Mouse (Mus musculus): ENCODE results near the gene Fggy.
A peak's percentile ranks its signal among the peaks of the same experiment; 100 is the strongest.

The Fggy gene

DNA sequence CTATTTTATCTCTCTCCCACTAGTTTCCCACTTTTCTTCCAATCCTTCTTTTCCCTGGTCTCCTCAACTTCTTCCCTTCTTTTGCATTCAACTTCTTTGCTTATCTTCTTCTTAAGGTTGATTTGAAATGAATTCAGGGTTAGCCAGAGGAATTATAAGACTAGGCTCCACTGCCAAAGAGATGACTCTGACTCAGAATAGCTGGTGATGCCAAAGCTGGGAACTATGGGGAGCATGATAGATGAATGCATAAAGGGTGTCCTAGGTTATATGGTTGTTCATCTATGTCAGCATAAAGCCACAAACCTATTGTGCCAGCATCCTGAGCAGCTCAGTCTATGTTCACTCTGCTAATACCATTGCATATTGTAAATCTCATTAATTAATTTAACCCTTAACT lies 348.8 kb downstream of the Fggy start:
- DNase-seq (ENCODE audit: low spot score in 2 of 2): no peak

DNA sequence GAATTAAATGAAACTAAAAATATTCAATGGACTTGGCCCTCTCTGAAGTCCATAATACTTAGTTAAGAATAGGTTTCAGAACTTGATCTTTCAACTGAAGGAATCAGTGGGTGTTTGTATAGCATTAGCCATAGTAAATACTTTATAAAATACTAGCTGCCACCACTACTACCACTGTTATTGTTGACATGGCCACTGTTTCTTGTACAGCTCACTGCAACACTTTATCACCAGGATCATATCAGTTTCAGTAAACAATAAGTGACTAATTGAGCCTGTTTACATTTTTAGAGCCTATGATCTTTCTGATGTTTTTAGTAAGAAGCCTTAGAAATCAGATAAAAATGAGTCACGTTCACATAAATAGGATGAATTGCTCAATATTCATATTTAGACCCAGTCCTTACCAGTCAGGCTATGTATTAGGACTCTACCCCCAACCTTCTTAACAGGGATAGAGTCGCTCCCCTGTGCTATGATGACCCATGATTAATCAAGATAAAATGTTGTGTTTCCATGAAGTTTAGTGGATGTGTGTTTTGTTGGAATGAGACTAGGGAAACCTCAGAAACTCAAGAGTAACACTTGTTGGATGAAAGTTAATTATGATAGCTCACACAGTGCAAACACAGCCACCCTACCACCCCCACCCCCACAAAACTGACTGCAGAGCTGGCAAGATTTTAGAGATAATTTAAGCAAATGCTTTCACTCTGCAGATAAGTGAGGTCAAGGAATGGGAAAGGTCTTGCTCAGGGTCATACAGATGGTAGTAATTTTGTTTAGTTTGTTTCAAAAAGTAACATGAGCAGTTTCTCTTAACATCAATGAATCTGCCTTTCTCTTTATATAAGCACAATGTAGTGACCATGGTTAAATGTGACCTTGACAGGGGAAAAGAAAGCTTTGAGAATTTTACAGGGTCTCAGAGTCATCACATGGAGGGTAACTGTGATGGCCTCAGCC lies 352.7 kb downstream of the Fggy start:
- no peak for DNase-seq (ENCODE audit: low spot score in 2 of 2)

DNA sequence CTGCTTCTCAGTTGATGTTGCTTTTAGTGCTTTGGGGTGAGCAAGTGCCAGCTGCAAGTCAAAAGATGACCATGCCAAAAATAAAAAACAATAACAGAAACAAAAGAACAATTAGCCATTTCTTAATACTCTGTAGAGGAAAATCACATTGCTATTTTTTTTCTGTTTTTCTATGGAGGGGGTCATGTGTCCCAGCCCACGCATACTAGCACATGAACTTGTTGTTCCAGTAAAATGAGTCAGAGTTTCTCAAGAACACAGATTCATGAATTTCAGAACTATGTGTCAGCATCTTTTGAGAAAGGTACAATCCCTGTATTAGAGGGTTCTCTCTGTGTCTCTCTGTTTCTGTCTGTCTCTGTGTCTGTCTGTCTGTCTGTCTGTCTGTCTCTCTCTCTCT lies 355.7 kb downstream of the Fggy start:
- no peak for DNase-seq (ENCODE audit: low spot score in 2 of 2)

DNA sequence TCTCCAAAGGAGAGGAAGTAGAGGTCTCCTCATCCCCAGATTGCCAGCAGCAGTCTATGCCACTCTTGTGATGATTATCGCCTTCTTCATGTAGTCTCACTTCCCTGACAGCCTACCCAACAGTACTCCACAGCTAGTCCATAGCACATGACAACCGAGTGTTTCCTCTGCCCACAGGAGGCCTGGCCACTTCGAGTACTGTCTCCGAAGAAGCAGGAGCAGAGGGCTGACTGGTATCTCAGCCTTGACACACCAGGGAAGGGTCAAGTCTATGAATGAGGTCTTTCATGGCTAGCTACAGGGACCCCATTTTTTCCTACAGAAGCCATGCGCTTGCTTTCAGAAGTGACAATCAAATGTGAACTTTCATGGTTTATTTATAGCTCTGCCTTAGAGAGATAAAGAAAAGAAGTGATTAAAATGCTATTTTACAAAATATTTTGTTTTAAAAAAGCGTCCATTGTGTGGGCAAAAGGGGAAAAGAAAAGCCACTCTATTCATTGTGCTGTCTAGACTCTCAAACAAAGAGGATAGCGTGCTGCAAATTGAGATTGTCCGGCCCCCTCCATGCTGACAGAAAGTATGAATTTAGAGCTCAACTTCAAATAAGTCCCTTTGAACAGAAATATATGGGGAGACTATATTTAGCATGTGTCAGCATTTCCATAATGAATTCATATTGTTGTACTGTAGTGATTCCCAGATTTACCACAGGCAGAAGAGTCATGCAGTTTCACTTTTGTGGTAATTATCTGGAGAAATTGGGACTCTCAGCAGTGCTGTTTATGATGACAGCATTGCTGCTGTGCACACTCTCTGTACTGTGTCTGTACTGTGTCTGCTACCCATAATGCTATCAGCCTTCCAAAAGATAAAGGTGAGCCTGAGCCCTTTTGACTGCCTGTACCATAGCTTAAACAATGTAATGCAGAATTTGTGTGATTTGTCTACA lies 358.6 kb downstream of the Fggy start:
- DNase-seq (ENCODE audit: low spot score in 2 of 2): no peak

DNA sequence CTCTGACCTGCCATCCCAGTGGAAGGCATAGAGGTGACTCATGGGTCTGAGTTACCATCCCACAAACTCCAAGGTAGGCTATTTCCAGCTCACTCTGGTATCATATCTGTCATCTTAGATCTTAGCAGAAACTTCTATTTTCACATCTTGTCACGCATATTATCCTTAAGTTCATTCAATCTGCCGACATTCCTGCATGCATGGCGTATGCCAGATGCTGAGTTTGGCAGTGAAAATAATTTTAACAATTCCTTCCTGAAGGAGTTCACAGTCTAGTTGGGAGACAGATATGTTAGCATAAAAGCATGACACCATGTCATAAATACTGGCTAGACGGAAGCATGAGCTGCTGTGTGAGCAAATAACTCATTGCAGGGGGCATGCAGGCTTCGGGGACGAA lies 360.4 kb downstream of the Fggy start:
- DNase-seq (ENCODE audit: low spot score in 2 of 2): no peak

DNA sequence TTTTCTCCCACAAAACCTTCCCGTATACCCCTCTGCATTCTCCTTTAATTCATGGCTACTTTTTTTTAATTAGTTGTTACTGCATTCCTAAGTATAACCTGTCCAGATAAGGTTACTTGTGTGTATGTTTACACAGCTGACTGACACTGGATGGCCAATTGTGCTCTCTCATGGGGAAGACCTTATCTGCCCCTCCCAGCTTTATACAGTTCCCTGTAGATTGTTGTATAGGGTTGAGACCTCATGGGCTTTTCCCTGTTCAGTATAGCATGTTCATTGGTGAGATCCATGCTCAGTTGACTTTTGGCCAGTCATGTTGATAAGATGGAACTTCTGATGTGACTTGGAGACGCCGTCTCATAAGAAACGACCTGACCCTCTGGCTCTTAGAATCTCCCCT lies 363.1 kb downstream of the Fggy start:
- no peak for DNase-seq (ENCODE audit: low spot score in 2 of 2)

DNA sequence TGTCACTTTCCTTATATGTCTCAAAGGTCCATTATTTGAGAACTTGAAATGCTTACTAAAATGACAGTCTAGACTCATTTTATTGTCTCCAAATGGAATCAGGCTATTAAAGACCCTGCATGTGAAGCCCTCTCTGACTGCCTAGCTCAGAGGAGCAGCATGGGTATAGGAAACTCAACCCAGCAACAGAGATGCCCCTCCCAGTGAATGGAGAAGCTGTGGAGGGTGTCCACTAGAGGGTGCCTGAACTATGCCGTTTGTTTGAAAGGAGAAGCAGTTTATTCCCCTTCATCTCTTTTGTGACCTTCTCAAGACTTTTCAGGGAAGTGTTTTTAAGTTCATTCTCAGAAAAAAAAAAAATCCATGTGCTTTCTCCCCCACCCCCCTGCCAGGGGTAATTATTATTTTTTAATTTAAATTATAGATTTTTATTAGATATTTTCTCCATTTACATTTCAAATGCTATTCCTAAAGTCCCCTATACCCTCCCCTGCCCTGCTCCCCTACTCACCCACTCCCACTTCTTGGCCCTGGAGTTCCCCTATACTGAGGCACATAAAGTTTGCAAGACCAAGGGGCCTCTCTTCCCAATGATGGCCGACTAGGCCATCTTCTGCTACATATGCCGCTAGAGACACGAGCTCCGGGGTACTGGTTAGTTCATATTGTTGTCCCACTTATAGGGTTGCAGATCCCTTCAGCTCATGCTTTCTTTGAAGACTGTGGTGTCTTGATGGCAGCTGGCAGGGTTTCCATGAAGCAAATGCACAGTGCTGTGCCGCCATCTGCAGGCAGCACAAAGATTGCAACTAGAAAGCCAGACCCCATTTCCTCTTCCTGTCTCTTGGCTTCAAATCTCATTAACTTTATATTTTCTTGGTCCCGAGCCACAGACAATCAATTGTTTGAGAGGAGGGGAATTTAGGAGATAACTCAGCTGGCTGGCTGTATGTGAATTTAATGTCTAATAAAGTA lies 367.2 kb downstream of the Fggy start:
- DNase-seq (ENCODE audit: low spot score in 2 of 2): peak; percentile 46 to 54

DNA sequence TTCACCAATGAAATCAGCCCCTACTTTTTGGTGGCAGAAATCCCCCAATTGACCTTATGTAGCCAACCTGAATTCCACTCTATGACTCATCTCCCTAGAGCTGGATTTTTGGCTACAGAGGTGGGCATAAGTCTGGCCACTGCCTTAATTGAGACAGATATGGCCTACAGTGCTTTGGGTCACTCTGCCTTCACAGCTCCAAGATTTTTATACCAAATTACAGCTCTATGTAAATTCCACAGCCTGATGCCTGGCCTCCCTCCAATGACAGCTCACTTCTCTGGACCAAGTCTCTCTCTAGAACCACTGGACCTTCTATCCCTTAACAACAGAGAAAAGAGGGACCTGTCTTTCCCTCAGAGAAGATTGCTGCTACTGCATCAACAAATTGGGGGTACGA lies 371.5 kb downstream of the Fggy start:
- no peak for DNase-seq (ENCODE audit: low spot score in 2 of 2)

DNA sequence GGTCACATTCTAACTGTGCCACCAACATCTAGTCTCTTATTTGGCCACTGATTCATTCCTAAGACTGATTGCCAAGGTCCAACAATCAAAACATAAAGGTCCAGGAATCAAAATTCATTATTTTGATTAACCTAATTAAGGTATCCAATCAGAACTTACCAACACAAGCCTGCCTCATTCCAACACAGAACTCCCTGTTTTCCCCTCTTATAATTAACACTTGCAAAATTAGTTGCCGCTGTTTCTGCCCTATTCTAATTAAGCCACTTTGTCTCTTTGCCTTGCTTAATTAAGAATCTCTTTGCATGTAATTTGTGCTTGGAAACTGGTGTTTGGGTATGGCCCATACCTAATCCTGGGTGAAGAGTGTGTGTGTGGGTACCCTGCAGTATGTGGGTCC lies 372.6 kb downstream of the Fggy start:
- no peak for DNase-seq (ENCODE audit: low spot score in 2 of 2)

DNA sequence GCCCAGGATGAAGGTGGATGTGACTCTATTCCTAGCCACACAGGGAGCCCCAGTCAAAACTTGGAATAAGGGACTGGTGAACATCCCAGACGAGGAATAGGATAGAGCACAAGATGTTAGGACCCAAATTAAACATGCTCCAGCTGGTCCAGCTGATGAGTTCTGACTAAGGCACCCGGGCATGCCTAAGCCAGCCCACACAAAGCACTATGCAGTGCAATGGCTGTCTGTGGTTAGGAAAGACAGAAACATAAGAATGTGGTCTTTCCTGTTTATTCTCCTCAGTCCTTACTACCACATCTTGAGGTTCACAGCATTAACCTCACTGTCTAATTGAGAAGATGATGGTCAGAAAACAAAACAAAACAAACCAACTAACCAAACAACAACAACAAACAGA lies 374.0 kb downstream of the Fggy start:
- DNase-seq (ENCODE audit: low spot score in 2 of 2): no peak

DNA sequence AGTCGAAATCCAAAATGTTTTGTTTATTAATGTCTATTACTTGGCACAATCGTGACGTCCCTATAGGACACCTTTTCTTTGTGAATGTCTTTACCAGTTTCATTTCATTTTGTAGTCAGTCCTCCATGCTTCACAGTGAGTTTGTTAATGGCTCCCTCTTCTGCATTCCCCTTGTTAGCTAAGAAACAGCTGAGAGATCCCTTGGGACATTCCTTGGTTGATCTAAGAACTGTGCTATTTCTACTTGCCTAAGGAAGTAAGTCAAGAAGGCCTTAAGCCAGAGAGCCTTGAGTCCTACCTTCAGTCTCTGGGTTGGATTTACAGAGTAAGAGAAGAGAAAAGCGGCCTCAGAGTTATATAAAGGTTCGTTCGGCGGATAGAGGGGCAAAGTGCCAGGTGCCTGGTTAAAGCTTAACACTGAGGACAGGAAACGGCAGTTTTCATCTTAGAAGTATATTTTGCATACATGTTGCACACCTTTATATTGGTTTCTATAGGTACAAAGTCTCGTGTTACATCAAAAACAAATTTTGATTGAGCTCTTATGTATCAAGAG lies 376.6 kb downstream of the Fggy start:
- no peak for DNase-seq (ENCODE audit: low spot score in 2 of 2)

DNA sequence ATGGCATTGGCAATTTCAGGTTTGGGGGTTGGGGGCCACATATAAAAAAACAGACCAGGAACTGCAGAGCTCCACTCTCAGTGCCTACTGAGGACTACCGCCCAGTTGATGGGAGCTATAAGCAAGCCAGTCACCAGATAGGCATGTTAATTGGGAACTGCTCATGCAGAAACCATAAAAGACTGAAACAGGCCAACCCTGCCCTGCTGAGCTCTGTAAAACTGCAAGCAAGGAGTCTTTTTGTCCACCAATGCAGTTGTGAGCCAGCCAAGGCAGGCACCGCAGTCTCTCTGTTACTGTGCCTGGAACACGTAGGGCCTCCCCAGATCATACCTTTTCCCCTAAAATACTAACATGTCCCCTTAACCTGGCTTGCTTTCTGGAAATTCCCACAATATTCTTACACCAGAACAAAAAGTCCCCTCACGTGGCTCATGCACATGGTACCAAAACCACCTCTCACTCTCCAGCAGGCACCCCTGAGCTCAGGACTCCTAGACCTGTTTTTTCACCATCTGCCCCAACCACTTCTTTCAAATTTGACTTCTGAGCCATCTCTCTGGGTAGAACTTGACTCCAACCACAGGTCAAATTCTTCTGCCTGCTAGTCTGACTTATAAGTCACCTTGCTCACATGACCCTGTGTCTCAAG lies 377.2 kb downstream of the Fggy start:
- DNase-seq (ENCODE audit: low spot score in 2 of 2): no peak

DNA sequence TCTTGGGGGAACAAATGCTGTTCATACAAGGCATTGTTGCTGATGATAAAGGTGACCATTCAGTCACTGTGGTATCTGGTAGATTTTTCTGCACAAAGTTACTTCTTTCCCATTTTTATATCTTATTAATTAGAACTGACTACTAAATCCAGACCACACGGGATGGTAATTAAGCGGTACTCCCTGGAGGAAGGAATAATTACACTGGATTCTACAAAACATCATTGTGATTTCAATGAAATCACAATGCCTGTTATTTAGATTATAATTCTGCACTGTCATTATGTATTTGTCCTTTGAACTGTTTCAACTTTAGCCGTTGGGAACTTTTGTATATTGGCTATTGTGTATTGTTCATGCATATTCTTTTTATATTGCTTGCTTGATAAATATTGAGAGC lies 381.4 kb downstream of the Fggy start:
- no peak for DNase-seq (ENCODE audit: low spot score in 2 of 2)

DNA sequence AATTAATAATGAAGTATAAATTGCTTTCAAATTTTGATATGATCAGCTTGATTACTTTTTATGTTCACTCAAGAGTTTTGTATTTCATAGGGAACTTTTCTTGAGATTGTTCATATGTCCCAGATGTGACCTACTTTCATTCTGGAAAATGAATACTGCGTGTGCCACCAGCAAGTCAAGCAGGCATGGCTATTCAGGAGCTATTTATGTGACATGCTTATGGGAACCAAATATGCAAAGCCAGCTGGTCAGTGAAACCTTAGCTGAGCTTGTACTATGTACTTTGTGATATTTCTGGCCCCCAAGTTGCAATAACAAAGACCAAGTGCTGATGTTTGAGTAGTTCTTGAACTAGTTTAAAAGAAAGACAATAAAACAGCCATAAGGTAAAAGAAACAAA lies 390.6 kb downstream of the Fggy start:
- no peak for DNase-seq (ENCODE audit: low spot score in 2 of 2)

DNA sequence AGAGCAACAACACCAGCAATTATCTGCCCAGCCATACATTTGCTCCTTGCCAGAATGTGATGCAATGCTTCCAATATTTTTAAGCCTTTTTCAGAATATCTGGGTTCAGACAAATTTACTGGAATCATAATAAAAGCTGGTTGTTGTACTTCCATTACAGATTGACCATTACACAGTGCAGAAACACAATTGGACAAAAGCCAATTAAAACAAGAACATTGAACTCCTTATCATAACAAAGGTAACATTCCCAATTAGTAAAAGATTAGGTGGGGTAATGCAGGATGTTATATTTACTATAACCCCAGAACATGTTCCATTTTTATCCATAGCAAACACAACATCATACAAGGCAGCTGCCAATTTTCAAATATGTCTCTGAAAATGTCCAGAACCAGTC lies 396.0 kb downstream of the Fggy start:
- no peak for DNase-seq (ENCODE audit: low spot score in 2 of 2)

DNA sequence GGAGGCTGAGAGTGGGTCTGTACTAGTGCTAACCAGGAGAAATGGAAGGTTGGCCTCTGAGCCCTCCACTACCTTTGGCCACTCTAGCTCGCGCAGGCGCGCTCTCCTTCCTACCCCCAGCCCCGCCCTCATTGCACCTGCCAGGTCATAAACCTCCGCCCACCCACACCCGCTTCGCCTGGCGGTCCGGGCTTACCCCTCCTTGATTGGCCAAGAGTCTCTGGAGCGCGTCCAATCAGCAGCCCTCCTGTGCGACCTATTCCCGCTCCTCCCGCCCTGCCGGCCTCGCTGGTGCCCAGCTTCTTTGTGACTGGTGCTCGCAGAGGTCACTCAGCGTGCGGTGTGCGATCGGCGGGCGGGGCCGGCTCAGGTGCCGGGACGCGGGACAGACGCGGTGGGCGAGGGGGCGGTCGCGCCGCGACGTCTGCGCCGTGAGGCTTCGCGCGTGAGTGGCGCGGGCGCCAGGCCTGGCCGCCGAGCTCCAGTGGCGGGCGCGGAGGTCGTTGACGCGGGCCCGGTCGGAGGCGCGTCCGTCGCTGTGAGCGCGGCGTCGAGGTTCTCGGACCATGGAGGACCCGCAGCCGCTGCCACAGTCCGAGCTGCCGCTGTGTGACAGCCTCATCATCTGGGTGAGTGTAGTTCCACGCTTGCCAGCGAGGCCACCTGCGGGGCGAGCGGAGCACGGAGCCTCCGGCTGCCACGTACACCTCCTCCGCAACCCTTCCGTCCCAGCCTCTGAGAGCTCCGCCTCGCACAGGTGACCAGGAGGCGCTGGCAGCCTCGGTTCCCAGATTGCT lies 409.8 kb downstream of the Fggy start, which contains the start of gene Hook1:
Gene Hook1 (plus strand): TSS at position 313 of the 797 bp plus-strand sequence.
- peak; percentile 93 to 95 for DNase-seq (ENCODE audit: low spot score in 2 of 2)
